Mouse (Mus musculus): Measurements from ENCODE around the gene Tmed6.

DNA sequence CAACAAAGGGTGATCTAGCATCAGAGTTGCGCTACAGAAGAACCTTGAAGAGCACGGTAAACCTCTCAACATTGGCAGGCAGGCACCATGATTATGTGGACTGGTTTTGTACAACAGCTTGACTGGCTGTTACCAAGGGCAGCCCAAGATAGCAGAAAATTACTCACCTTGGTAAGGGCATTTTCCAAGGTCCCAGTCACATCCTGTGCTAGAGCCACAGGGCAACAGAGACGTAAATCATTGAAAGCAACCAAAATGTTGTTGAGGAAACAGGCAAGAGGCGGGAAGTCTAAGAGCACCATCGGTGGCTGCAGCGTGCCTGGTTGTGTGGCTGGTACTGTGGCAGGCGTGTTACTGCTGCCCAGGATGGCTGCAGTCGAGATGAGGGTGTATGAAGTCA is 13.4 kb downstream of the Tmed6 start:
- TF ChIP-seq POLR2A (IDR thresholded peaks at IDR 0.05; ENCODE audit: low read depth, low read length) (no peak), CTCF (conservative IDR thresholded peaks at IDR 0.05; ENCODE audit: insufficient read depth, insufficient read length, low read depth, low read length) (no peak)
